Mouse (Mus musculus) C2C12 (cell line): ENCODE results near the gene Trim44. TPM values are rescaled to one million over a fixed set of nuclear protein-coding genes. Genes with fewer than 3 reads are reported as not detected.
A peak's percentile ranks its signal among the peaks of the same experiment; 100 is the strongest.

Experiments used
- H3K27me3 ChIP-seq: one replicate; pipeline ENCODE4 v1.6.1; 2011; ENCODE audit not compliant: control insufficient read depth, insufficient read depth, insufficient read length
- H3K36me3 ChIP-seq: one replicate; pipeline ENCODE4 v1.6.1; 2011; ENCODE audit not compliant: control insufficient read depth, insufficient read depth
- H3K4me3 ChIP-seq: one replicate; pipeline ENCODE4 v1.5.1; 2011; ENCODE audit warnings: mild to moderate bottlenecking, control low read depth; ENCODE audit not compliant: poor library complexity, insufficient read depth, severe bottlenecking
- H3K79me2 ChIP-seq: one replicate; pipeline ENCODE4 v1.6.1; 2011; ENCODE audit not compliant: control insufficient read depth, insufficient read depth
- H3K79me3 ChIP-seq: one replicate; pipeline ENCODE4 v1.6.1; 2011; ENCODE audit warnings: low read depth, control low read depth
- H3ac ChIP-seq: one replicate; pipeline ENCODE3; 2011; ENCODE audit warnings: low read depth; ENCODE audit not compliant: control insufficient read depth, insufficient read length
- CEBPB ChIP-seq: IDR thresholded peaks from one replicate; pipeline ENCODE4 v1.6.1; 2011; ENCODE audit warnings: low read depth, mild to moderate bottlenecking, control low read depth, moderate library complexity
- CTCF ChIP-seq: IDR thresholded peaks from one replicate; pipeline ENCODE4 v1.5.1; 2011; ENCODE audit not compliant: control insufficient read depth, insufficient read depth, insufficient read length
- FOSL1 ChIP-seq: IDR thresholded peaks from one replicate; pipeline ENCODE4 v1.8.0; 2011; ENCODE audit warnings: mild to moderate bottlenecking, low read length; ENCODE audit not compliant: poor library complexity, insufficient read depth, severe bottlenecking
- MAX ChIP-seq: IDR thresholded peaks from one replicate; pipeline ENCODE4 v1.6.1; 2011; ENCODE audit warnings: mild to moderate bottlenecking, control low read depth
- MYOD1 ChIP-seq: IDR thresholded peaks from one replicate; pipeline ENCODE4 v1.6.1; 2011; ENCODE audit warnings: low read depth; ENCODE audit not compliant: control insufficient read depth, insufficient read length
- MYOG ChIP-seq: IDR thresholded peaks from one replicate; pipeline ENCODE4 v1.6.1; 2011; ENCODE audit not compliant: control insufficient read depth, insufficient read length; ENCODE audit errors: extremely low read depth
- USF1 ChIP-seq: IDR thresholded peaks from one replicate; pipeline ENCODE4 v1.6.1; 2011; ENCODE audit warnings: low read depth, mild to moderate bottlenecking, control low read depth, moderate library complexity
- polyA plus RNA-seq: library from polyadenylated mRNA; unstranded; fragments of >200 nt; fragmentation: generic; extraction: Trizol; gene quantifications from one replicate; pipeline ENCODE4 v1.2.1, GENCODE M21; 2012; ENCODE audit warnings: missing spikeins

Trim44 gene
- polyA plus RNA-seq, 1 experiment, result 12.9 TPM

DNA sequence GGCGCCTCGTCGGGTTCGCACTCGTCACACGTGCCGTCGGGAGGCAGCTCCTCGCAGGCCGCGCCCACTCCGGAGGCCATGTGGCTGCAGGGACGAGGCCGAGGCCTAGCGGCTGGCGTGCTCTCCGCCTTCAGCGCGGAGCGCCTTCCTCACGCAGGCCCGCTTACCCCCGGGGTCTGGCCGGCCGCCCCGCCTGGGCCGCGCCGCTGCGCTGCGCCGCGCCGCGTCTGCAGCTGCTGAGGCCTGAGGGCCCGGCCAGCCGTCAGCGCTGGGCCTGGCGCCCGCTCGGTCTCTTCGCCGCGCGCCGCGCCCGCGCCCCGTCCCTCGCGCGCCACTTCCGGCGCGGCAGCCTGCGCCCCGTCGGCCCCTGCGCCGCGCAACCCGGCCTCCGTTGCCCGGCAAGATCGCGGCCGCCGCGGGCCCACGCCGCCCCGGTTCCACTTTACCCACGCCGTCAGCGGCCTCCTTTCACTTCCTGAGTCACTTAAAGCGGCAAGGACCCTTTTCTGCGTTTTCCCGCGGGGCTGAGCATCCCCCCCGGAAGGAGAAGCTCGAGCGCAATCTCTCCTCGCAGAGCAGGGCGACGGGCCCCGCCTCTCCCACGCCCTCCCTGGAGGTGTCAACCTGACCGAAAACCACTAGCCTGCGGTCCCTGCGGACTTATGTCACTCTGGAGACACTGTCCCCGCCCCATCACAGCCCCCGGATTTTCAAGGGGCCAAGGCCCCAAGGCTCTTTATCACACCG lies 6.8 kb downstream of the Trim44 start:
- Histone ChIP-seq H3ac (peak overlapping the region; percentile 77), H3K79me2 (peaks cover 46% of the 10 kb centered on the region), H3K36me3 (no peaks in the 10 kb centered on the region), H3K4me3 (peak overlapping the region; percentile 40), H3K27me3 (no peaks in the 10 kb centered on the region), H3K79me3 (peaks cover 38% of the 10 kb centered on the region)
- TF ChIP-seq MYOD1 (no peak), MAX (peak; percentile 89)

DNA sequence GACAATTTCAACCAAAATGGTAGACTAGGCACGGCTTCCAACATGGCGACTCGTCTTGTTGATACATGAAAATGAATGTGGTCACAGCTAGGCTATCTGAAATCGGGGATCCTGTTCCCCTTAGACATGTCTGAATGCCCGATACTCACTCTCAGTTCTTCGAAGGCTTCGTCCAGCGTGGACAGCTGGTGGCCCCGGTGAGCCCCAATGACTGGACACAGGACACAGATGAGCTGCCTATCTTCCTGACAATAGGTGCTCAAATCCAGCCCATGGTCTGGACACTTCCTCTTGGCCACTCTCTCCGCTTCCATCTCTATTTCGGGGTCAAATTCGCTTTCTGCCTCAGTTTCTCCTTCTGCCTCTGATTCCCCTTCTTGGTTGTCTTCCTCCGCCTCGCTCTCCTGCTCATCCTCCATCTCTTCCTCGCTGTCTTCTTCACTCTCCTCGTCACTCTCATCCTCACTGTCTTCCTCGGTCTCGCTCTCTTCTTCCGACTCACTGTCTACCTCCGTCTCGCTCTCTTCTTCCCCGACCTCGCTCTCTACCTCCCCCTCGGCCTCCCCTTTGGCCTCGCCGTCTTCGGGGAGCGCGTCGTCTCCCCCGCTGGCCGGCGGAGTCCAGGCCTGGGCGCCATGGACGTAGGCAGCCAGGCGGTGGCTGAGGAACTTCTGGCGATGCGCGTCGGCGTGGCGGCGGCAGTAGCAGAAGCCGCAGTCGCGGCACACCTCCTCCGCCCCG lies 7.6 kb downstream of the Trim44 start:
- H3K79me2 ChIP-seq, result peaks cover 53% of the 10 kb centered on the region
- H3K36me3 ChIP-seq, result no peaks in the 10 kb centered on the region
- H3K4me3 ChIP-seq, result peak overlapping the region; percentile 40
- peak overlapping the region; percentile 77 for H3ac ChIP-seq
- no peaks in the 10 kb centered on the region for H3K27me3 ChIP-seq
- TF ChIP-seq FOSL1 (no peak), MYOG (no peak), MAX (no peak), CEBPB (no peak)
- peaks cover 44% of the 10 kb centered on the region for H3K79me3 ChIP-seq

DNA sequence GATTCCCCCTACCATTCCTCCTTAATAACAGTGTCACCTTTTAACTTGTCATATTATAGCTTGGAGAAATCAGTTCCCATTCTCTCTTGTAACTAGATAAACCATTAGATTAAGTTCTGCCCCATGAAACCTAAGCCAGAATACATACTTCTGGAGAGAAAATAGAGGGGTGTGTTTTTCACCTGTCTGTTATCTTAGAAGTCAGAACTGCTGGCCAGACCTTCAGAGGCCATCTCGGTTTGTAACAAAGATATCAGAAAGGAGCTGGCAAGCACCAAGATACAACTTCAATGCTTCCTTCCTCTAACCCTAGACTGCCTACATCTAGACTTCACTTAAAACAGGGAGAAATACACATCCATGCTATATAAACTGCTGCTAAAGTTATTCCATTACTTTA lies 11.1 kb downstream of the Trim44 start:
- TF ChIP-seq MYOD1 (no peak), MAX (no peak), MYOG (no peak), CEBPB (no peak), FOSL1 (no peak), CTCF (no peak), USF1 (no peak)
- no peaks in the 10 kb centered on the region for H3K27me3 ChIP-seq
- no peak overlapping the region for H3ac ChIP-seq
- H3K79me2 ChIP-seq, result peaks cover 88% of the 10 kb centered on the region
- peaks cover 62% of the 10 kb centered on the region for H3K79me3 ChIP-seq
- no peak overlapping the region for H3K4me3 ChIP-seq
- H3K36me3 ChIP-seq, result no peaks in the 10 kb centered on the region

DNA sequence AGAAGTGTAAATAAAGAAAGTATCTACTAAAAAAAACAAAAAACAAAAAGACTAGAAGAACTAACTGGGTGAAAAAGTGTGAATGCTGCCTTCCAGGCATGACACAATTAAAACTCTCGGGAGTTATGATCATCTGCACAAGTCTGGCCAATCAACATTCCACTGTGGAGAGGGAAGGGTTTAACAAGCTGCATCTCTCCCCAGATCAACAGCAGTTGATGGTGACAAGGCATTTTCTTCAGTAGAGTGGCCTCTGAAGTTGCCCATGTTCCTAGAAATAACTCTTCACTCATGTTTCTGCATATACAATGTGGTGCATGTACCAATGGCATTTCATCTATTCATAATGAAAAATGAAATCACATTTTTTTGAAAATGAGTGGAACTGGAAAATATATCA lies 14.2 kb downstream of the Trim44 start:
- Histone ChIP-seq H3K27me3 (no peaks in the 10 kb centered on the region), H3ac (no peak overlapping the region), H3K36me3 (no peaks in the 10 kb centered on the region), H3K4me3 (no peak overlapping the region), H3K79me3 (peaks cover 60% of the 10 kb centered on the region), H3K79me2 (peaks cover 92% of the 10 kb centered on the region)
- TF ChIP-seq CTCF (no peak), FOSL1 (no peak), CEBPB (no peak), MYOD1 (no peak), MYOG (no peak), USF1 (no peak), MAX (no peak)

DNA sequence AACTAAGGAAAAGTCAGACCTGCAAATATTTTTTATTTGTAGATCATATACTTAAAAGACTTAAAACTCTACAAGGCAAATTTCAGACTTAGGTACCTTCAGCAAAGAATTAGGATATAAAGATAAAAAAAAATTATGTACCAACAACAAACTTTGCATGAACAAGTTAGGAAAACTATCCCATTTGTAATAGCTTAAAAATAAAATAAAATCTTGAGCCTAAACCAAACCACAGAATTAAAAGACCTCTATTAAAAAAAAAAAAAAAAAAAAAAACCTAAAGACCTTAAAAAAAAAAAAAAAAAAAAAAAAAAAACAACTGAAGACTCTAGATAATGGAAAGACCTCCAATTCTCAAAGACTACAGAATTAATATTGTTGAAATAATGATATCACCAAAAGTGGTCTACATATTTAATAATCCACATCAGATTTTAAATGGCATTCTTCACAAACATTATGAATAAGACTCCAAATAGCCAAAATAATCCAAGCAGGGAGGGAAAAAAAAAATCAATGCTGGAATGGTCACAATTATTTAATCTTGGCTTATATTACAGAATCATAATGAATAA lies 22.2 kb downstream of the Trim44 start:
- Histone ChIP-seq H3K79me2 (peaks cover 72% of the 10 kb centered on the region), H3ac (no peak overlapping the region), H3K79me3 (peaks cover 45% of the 10 kb centered on the region), H3K36me3 (peaks cover 4% of the 10 kb centered on the region), H3K4me3 (no peak overlapping the region), H3K27me3 (no peaks in the 10 kb centered on the region)
- TF ChIP-seq MAX, result no peak
- TF ChIP-seq FOSL1, result no peak
- TF ChIP-seq MYOD1, result no peak
- TF ChIP-seq CTCF, result no peak
- TF ChIP-seq USF1, result no peak
- no peak for TF ChIP-seq MYOG
- TF ChIP-seq CEBPB, result no peak

DNA sequence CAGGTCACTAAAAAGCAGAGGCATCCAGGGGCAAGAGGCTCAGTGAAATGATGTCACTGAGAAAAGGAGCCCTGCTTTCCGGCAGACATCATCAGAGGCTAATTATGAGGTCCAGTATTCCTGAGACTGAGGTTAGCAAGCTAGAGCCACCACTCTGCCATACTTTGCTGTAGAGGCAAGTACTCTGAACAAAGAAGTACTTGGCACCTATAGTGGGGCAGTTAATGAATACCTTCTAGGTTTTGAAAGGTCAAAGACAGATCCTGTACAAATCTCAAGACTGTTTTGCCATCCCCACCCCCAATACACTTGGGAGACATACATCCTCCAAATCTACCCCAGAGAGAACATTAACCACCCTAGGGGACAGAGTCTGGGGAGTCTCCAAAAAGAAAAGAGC lies 23.1 kb downstream of the Trim44 start:
- TF ChIP-seq CEBPB (no peak), MAX (no peak), MYOG (no peak), CTCF (no peak), FOSL1 (no peak), USF1 (no peak), MYOD1 (no peak)
- Histone ChIP-seq H3K27me3 (no peaks in the 10 kb centered on the region), H3K4me3 (no peak overlapping the region), H3ac (no peak overlapping the region), H3K36me3 (peaks cover 9% of the 10 kb centered on the region), H3K79me3 (peaks cover 45% of the 10 kb centered on the region), H3K79me2 (peaks cover 70% of the 10 kb centered on the region)
